Mouse (Mus musculus) C2C12 (cell line): ENCODE measurements around the gene Pip4k2c.

Experiments used
- CEBPB ChIP-seq: IDR thresholded peaks from one replicate; pipeline ENCODE4 v1.6.1; 2011; ENCODE audit warnings: low read depth, mild to moderate bottlenecking, control low read depth, moderate library complexity
- CTCF ChIP-seq: IDR thresholded peaks from one replicate; pipeline ENCODE4 v1.5.1; 2011; ENCODE audit not compliant: control insufficient read depth, insufficient read depth, insufficient read length
- FOSL1 ChIP-seq: IDR thresholded peaks from one replicate; pipeline ENCODE4 v1.8.0; 2011; ENCODE audit warnings: mild to moderate bottlenecking, low read length; ENCODE audit not compliant: poor library complexity, insufficient read depth, severe bottlenecking
- MAX ChIP-seq: IDR thresholded peaks from one replicate; pipeline ENCODE4 v1.6.1; 2011; ENCODE audit warnings: mild to moderate bottlenecking, control low read depth
- MYOD1 ChIP-seq: IDR thresholded peaks from one replicate; pipeline ENCODE4 v1.6.1; 2011; ENCODE audit warnings: low read depth; ENCODE audit not compliant: control insufficient read depth, insufficient read length
- MYOG ChIP-seq: IDR thresholded peaks from one replicate; pipeline ENCODE4 v1.6.1; 2011; ENCODE audit not compliant: control insufficient read depth, insufficient read length; ENCODE audit errors: extremely low read depth
- USF1 ChIP-seq: IDR thresholded peaks from one replicate; pipeline ENCODE4 v1.6.1; 2011; ENCODE audit warnings: low read depth, mild to moderate bottlenecking, control low read depth, moderate library complexity

DNA sequence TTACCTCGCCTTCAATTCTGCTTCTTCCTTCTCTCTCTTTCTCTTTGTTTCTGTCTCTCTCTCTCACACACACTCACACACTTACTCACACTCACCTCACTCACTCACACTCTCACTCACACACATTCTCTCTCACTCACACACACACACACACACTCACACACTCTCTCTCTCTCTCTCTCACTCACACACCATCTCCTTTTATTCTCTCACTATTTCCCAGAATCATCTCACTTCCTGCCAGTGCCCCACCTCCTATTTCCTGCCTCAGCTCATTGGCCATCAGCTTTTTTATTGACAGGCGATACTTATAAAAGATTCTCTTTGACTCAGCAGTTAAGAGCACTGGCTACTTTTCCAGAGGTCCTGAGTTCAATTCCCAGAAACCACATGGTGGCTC is 7.0 kb upstream of the Pip4k2c start:
- no peak for TF ChIP-seq CTCF
- no peak for TF ChIP-seq MYOG
- TF ChIP-seq USF1: no peak
- TF ChIP-seq CEBPB: no peak
- no peak for TF ChIP-seq MYOD1
- no peak for TF ChIP-seq MAX
- no peak for TF ChIP-seq FOSL1
